Mouse (Mus musculus): ENCODE measurements around the gene Ear1. TPM values are rescaled to one million over a fixed set of nuclear protein-coding genes. Genes with fewer than 3 reads are reported as not detected.
A peak's percentile ranks its signal among the peaks of the same experiment; 100 is the strongest.
"Not testable (repeated sequence)": the region's sequence is repeated elsewhere in the genome, so short reads cannot be mapped to it uniquely, and the experiment has no call there.

Ear1 gene
- polyA plus RNA-seq, 1 experiment from 2014 or later, result not detected

GRCm38 (mm10) chr14:43843949-43844573, 31.3 kb downstream of the Ear1 start:
- H3K27ac ChIP-seq; H3K4me1 ChIP-seq (replicated peaks); H3K4me3 ChIP-seq; H3K9me3 ChIP-seq; H3K4me2 ChIP-seq; H3K27me3 ChIP-seq; H3K36me3 ChIP-seq; H3K9ac ChIP-seq; ATAC-seq (ENCODE audit: low FRiP score): not testable (repeated sequence)
- 81% methylated on average over 4 of the region's 4 CpGs for WGBS

DNA sequence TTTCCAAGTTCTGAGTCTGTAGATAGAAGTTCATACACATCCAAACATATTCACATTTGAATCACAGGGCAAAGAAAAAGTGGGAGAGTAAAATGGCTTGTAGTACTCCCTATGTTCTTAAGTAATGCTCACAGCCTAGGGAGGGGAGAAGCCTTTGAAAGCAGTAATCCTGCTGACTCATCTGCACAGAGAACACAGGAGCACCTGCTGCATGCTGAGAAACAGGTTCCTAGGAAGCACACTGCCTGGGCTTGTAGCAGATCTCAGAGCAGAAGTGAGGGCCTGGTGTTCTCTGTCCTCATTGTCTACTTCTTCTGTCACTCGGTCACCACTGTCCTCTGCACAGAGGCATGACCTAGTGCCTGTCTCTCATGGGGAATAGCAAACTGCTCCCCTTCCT, 34.3 kb downstream of the Ear1 start:
- H3K9ac ChIP-seq; H3K36me3 ChIP-seq; H3K4me3 ChIP-seq; H3K4me2 ChIP-seq; H3K27ac ChIP-seq; H3K4me1 ChIP-seq (replicated peaks); ATAC-seq (ENCODE audit: low FRiP score); H3K27me3 ChIP-seq; H3K9me3 ChIP-seq: not testable (repeated sequence)
- WGBS, result 40% methylated on average over 1 of the region's 1 CpGs

GRCm38 (mm10) chr14:43835366-43835765, 40.0 kb downstream of the Ear1 start:
- H3K4me2 ChIP-seq; H3K36me3 ChIP-seq; H3K27me3 ChIP-seq; H3K4me3 ChIP-seq; H3K9me3 ChIP-seq; H3K27ac ChIP-seq; ATAC-seq (ENCODE audit: low FRiP score); H3K4me1 ChIP-seq (replicated peaks); H3K9ac ChIP-seq: not testable (repeated sequence)
- 93% methylated on average over 2 of the region's 2 CpGs for WGBS

- H3K9me3 ChIP-seq; H3K36me3 ChIP-seq; H3K9ac ChIP-seq; ATAC-seq (ENCODE audit: low FRiP score); H3K27ac ChIP-seq; H3K27me3 ChIP-seq; H3K4me2 ChIP-seq; H3K4me3 ChIP-seq; H3K4me1 ChIP-seq (replicated peaks): not testable (repeated sequence)
- 81% methylated on average over 1 of the region's 1 CpGs for WGBS
These were observed 44.9 kb downstream of the Ear1 start for GRCm38 (mm10) chr14:43830385-43830784.

- H3K36me3 ChIP-seq; H3K9me3 ChIP-seq; H3K27ac ChIP-seq; H3K4me1 ChIP-seq (replicated peaks); H3K4me2 ChIP-seq; H3K27me3 ChIP-seq; H3K9ac ChIP-seq; ATAC-seq (ENCODE audit: low FRiP score); H3K4me3 ChIP-seq: not testable (repeated sequence)
- 92% methylated on average over 6 of the region's 6 CpGs for WGBS
These were observed 51.1 kb downstream of the Ear1 start for GRCm38 (mm10) chr14:43824176-43824575.

DNA sequence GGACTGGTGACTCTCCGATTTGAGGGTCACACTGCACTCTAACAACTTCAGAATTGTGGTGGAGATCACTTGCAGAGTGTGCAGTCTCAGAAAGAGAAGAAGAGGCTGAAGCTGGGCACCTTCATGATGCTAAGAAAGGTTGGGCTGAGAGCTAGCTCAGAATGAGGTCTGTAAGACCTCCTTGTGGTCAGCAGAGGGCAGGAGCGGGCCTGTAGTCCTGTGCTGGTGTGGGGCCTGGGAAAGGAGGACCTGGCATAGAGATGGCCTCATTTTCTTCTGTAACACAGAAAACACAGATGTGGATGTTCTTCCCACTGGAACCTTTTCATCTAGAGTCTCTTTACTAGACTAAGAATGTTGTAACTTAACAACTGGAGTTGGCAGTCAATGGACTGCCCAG, 53.4 kb downstream of the Ear1 start:
- H3K4me3 ChIP-seq; H3K9ac ChIP-seq; H3K4me1 ChIP-seq (replicated peaks); H3K36me3 ChIP-seq; H3K4me2 ChIP-seq; H3K9me3 ChIP-seq; H3K27ac ChIP-seq; H3K27me3 ChIP-seq; ATAC-seq (ENCODE audit: low FRiP score): not testable (repeated sequence)
- WGBS, result 50% methylated on average over 1 of the region's 2 CpGs

- H3K9ac ChIP-seq; H3K4me3 ChIP-seq; ATAC-seq (ENCODE audit: low FRiP score); H3K4me2 ChIP-seq; H3K4me1 ChIP-seq (replicated peaks); H3K9me3 ChIP-seq; H3K36me3 ChIP-seq; H3K27ac ChIP-seq; H3K27me3 ChIP-seq: not testable (repeated sequence)
- 74% methylated on average over 8 of the region's 9 CpGs for WGBS
These were observed 62.9 kb downstream of the Ear1 start for GRCm38 (mm10) chr14:43812458-43812857.

GRCm38 (mm10) chr14:43808142-43808541, 67.2 kb downstream of the Ear1 start:
- H3K9ac ChIP-seq; H3K4me1 ChIP-seq (replicated peaks); H3K27me3 ChIP-seq; H3K4me3 ChIP-seq; H3K9me3 ChIP-seq; H3K27ac ChIP-seq; ATAC-seq (ENCODE audit: low FRiP score); H3K4me2 ChIP-seq; H3K36me3 ChIP-seq: not testable (repeated sequence)
- WGBS, result 70% methylated on average over 4 of the region's 4 CpGs

- ATAC-seq (ENCODE audit: low FRiP score); H3K4me3 ChIP-seq; H3K27me3 ChIP-seq; H3K27ac ChIP-seq; H3K36me3 ChIP-seq; H3K9me3 ChIP-seq; H3K4me1 ChIP-seq (replicated peaks); H3K9ac ChIP-seq; H3K4me2 ChIP-seq: not testable (repeated sequence)
- WGBS, result 20% methylated on average over 7 of the region's 7 CpGs
These were observed 70.9 kb downstream of the Ear1 start for GRCm38 (mm10) chr14:43804435-43804834.

DNA sequence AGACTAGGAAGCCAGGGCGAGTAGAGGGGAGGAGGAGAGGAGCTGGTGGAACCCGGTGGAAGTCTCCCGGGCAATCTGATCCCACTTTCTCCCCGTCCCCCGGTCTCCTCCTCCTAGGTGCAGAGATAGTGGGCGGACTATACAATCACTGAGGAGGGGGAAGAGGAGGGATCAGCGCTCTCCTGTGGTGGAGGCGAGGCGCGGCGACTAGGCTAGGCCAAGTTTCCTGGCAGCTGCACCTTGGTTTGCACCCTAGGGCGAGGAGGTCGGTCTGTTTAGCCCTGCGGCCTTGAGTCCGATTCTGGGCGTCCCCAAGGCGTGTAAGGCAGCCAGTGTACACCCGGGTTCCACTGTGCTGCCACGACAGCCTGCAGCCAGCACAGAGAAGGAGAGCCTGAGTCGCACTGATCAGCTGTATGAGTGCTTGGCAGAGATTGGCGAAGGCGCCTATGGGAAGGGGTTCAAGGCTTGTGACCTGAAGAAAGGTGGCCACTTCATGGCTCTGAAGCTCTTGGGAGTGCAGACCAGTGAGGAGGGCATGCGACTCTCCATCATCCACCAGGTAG, 78.3 kb downstream of the Ear1 start:
- H3K9me3 ChIP-seq; H3K4me1 ChIP-seq (replicated peaks); H3K27ac ChIP-seq; H3K36me3 ChIP-seq; H3K27me3 ChIP-seq: not testable (repeated sequence)
- Histone ChIP-seq H3K9ac (0 out of 2 replicates have a peak overlapping the region, but pooled peaks have one; percentile 24), H3K4me2 (peak overlapping the region; percentile 48), H3K4me3 (peak overlapping the region; percentile 20)
- WGBS, result 13% methylated on average over 23 of the region's 23 CpGs
- peak; percentile 80 for ATAC-seq (ENCODE audit: low FRiP score)

DNA sequence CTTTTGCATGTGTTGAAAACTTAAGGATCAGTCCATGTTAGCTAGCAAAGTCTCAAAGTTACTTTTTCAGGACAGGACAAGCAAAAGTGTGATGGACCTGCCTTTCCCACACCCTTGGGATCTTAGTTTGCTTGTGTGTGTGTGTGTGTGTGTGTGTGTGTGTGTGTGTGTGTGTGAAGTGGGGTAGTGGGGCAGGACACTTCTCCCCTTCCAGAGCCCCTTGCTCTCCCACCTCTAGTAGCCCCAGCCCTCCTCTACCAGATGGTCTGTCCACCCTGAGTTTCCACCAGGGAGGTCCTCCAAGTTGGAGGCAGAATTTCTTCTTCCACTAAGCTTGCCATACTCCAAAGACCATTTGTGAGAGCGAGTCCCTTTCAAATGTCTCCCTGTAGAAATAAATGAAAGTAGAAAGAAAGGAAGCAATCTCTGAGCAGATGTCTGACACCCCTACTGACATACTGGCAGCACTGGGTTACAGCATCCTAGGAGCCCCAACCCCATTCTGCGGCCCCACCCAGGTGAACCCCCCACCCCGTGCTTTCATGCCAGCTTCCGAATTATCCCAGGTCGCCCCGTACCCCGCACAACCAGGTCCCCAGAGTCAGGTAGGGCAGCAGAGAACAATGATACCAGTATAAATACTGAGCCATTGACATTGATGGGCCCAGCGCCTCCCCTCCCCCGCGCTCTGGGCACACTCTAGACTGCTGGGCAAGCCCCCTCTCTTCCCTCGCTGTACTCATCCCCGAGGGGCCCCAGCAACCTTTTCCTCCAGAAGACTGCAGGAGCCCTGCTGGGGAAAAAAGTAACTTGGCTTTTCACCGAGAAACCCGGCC, 79.0 kb downstream of the Ear1 start:
- Histone ChIP-seq H3K27me3 (no peaks in the 10 kb centered on the region), H3K27ac (no peak overlapping the region), H3K36me3 (no peaks in the 10 kb centered on the region), H3K4me3 (peak overlapping the region; percentile 20), H3K4me2 (peak overlapping the region; percentile 48), H3K4me1 (replicated peaks) (peaks cover 9% of the 10 kb centered on the region), H3K9ac (0 out of 2 replicates have a peak overlapping the region, but pooled peaks have one; percentile 24), H3K9me3 (no peaks in the 10 kb centered on the region)
- 20% methylated on average over 14 of the region's 14 CpGs for WGBS
- peak; percentile 86 for ATAC-seq (ENCODE audit: low FRiP score)

DNA sequence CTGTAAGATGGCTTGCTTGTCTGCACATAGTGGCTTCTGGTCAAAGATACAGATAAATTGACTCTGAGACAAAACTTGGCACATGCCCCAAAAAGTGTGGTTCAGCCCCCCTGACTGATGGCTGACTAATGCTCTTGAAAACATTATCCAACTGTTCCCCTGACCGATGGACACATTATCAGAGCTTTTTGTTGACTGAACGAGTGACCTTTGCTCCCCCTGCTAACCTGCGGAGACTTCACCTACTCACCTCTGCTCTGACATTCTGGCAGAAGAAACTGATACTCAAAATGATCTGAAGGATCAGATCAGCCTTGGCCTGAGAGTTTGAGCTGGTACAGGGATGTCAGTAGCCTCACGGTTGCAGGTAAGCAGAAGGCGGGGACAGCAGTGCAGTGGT, 81.5 kb downstream of the Ear1 start:
- ATAC-seq (ENCODE audit: low FRiP score); H3K9ac ChIP-seq; H3K9me3 ChIP-seq; H3K4me1 ChIP-seq (replicated peaks); H3K4me3 ChIP-seq; H3K4me2 ChIP-seq; H3K27ac ChIP-seq; H3K27me3 ChIP-seq; H3K36me3 ChIP-seq: not testable (repeated sequence)
- 84% methylated on average over 5 of the region's 5 CpGs for WGBS

GRCm38 (mm10) chr14:43784645-43785044, 90.7 kb downstream of the Ear1 start, which contains the start of gene Gm8180:
Gm8180 (minus strand) TSS chr14:43784745.
- not testable (repeated sequence) for H3K4me1 ChIP-seq (replicated peaks)

More at GRCm38 (mm10) chr14:43784645-43785044, 90.7 kb downstream of the Ear1 start, which contains the start of gene Gm8180:
- not testable (repeated sequence) for H3K4me2 ChIP-seq; H3K27ac ChIP-seq; H3K4me3 ChIP-seq; ATAC-seq (ENCODE audit: low FRiP score); H3K9me3 ChIP-seq; H3K27me3 ChIP-seq; H3K9ac ChIP-seq; H3K36me3 ChIP-seq
- 86% methylated on average over 3 of the region's 3 CpGs for WGBS
